Mouse (Mus musculus) gastrocnemius, postnatal 14 days (tissue): ENCODE measurements around the gene Bcl2a1d. TPM values are rescaled to one million over a fixed set of nuclear protein-coding genes. Genes with fewer than 3 reads are reported as not detected.
"Not testable (repeated sequence)": the region's sequence is repeated elsewhere in the genome, so short reads cannot be mapped to it uniquely, and the experiment has no call there.

Experiments used
- DNase-seq: peaks from one replicate; pipeline ENCODE4 v3.0.0; 2021; ENCODE audit warnings: mixed read lengths
- intact Hi-C: fragments of 180-260 bp; cut with DNase I; formaldehyde crosslinking; loops from one replicate; pipeline ENCODE4 v1.15.1; 2025; ENCODE audit warnings: low total_unique reads
- long read RNA-seq, 2 experiments: library from polyadenylated mRNA; stranded (forward); transcript quantifications; one replicate each; pipeline ENCODE4 v2.0.0; 2021
- total RNA-seq, 2 experiments: library from RNA; stranded (reverse); gene quantifications; 2 replicates each; pipeline ENCODE4 v1.2.3; 2021

Gene Bcl2a1d
- total RNA-seq = not detected
- long read RNA-seq, experiment 1 = 0 reads
- long read RNA-seq, experiment 2 = 0 reads

DNA sequence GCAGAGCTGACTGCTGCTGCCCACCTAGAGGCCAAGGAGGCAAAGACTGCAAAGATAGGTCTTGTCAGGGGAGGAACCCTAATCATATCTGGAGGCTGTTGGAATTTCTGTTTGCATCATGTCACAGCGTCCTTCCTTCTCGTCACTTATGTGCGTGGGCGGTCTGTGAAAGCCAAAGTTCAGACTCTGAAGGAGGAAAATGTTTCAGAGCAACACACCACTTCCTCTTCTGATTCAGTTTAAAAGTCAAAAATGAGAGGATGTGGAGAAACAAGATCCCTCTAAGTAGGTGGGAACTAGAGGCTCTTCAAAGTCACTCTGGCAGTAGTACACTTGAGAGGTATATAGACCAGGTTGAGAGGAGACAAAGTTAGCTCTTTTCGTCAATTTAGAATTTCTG is at the start of gene Bcl2a1d:
Bcl2a1d (minus strand) TSS at position 187 of the 400 bp plus-strand sequence.
- intact Hi-C loops, DNase-seq: not testable (repeated sequence)

GRCm38 (mm10) chr9:88770239-88770638 is 38.5 kb upstream of the Bcl2a1d start:
- DNase-seq, intact Hi-C loops: not testable (repeated sequence)

DNA sequence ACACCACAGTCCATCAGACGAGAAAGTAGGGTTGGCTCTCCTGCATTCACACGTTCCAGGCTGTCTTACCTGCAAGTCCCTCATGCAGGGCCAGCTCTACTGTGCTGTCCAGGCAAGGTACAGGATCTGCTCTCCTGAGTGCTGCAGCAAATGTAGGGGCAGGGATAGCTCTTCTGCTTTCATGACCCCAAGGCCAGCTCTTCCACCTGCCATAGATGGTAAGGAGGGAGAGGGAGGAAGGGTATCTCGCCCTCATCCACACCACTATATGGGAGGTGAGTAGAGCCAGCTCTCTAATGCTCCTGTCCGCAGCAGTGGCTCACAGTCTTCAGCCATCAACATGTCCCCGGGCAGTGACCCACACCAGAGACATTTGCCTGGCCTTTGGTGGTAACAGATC is 37.8 kb upstream of the Bcl2a1d start:
- DNase-seq, intact Hi-C loops: not testable (repeated sequence)

GRCm38 (mm10) chr9:88746687-88747086 is 15.0 kb upstream of the Bcl2a1d start:
- DNase-seq = not testable (repeated sequence)

GRCm38 (mm10) chr9:88746046-88746445 is 14.3 kb upstream of the Bcl2a1d start:
- intact Hi-C loops, DNase-seq: not testable (repeated sequence)

More at GRCm38 (mm10) chr9:88746687-88747086, 15.0 kb upstream of the Bcl2a1d start:
- intact Hi-C loops = not testable (repeated sequence)

GRCm38 (mm10) chr9:88735289-88735688 is 3.6 kb upstream of the Bcl2a1d start:
- intact Hi-C loops, DNase-seq: not testable (repeated sequence)

DNA sequence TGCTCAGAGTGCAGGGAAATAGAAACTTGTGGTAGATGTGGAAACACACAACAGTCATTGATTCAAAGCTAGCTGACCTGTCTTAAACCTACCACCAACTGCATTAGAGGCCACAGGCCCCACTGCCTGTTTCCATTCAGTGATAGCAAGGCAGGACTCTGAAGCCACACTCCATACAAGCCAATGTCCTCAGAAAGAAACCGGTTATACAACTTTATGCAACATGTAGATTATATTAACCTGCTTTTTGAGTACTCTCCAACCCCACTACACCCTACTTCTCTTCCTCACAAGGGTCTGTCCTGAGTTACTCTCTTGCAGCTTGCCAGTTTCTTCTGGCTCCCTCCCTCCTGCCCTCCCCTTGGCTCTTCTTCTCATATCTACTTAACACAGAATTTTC is 1.5 kb upstream of the Bcl2a1d start:
- intact Hi-C loops, DNase-seq: not testable (repeated sequence)

DNA sequence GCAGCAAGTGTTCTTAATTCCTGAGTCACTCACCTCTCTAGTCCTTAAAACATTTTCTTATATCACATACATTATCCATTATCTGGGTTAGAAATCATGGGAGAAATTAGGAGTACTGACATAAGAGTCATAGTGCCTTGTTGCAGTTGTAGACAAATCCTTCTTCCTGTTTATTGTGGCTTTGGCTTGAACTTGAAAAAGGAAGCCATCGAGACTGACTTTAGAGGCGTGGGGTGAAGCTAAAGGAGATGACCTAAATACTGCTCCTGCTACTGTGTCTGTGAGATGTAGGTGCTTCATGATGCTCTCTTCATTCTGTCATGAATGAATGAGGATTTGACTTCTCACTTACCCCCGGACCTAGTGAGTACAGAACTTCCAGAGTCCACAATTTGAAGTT is 620 bp upstream of the Bcl2a1d start:
- DNase-seq, intact Hi-C loops: not testable (repeated sequence)

- intact Hi-C loops, DNase-seq: not testable (repeated sequence)
These were observed 3.4 kb downstream of the Bcl2a1d start for GRCm38 (mm10) chr9:88728311-88728710.

GRCm38 (mm10) chr9:88721628-88722027 is 10.1 kb downstream of the Bcl2a1d start:
- intact Hi-C loops, DNase-seq: not testable (repeated sequence)

GRCm38 (mm10) chr9:88719989-88720537 is 11.7 kb downstream of the Bcl2a1d start, which contains the start of gene Mthfsl:
Mthfsl (minus strand) TSS chr9:88720296.
- intact Hi-C loops, DNase-seq: not testable (repeated sequence)

DNA sequence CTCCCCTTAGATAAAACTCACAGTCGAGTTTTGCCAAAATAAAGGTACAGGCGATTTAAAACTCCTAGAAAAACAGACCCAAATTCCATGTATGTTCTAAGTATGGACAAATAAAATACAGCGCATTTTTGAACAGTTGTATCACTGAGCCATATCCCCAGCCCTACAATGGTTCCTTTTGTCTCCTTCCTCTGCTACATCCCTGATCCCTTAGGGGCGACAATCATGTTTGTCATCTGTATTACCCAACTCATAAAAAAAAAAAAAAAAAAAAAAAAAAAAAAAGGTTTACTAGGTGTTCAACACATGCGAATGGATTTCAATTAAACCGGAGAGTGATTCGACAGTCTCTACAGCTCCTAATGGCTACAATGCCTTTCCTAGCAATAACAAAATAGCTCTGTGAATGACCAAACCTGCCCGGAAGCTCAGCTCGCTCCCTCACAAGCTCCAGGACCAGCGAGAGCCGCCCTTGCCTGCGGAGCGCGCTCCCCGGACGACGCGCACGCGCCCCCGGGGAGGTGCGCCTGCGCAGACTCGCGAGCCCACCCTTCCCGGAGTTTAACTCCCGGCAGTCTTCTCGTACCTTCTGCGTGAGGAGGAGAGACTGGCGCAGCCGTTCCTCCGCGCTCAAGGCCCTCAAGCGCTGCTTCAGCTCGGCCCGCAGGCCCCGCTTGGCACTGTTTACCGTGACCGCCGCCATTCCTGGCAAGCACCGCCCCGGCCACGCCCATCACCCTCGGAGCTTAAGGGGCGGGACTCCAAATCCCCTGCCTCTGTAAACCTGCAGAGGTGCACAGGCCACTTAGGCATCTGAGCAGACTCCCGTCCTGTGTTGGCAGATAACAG is 12.4 kb downstream of the Bcl2a1d start:
- DNase-seq, intact Hi-C loops: not testable (repeated sequence)

DNA sequence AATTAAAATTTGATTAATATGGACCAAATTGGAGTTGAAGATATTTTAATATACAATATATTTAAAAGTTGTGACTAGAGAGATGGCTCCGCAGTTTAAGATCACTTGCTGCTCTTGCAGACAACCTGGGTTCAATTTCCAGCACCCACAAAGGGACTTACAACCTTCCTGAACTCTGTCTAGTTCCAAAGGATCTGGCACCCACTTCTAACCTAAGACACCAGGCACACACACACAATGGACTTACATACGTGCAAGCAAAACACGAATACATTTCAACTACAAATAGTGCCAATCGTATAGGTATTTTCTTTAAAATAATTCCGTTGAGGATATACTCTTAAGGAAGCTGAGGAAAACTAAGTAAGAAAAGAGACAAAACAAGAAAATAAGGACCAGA is 13.1 kb downstream of the Bcl2a1d start:
- intact Hi-C loops, DNase-seq: not testable (repeated sequence)

DNA sequence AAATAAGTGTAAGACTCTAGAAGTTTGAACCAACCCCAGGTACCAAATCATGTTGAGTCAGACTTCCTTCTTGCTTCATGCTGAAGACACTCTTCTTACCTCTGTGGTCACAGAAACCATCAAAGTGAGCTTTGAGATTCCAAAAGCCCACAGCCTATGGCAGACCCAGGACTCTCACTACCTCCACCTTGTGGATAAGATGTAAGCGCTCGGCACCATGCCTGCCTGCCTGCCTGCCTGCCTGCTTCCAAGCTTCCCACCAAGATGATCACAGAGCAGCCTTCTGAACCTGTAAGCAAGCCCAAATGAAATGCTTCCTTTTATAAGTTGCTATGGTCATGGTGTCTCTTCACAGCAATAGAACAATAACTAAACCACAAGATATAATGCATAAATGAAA is 13.6 kb downstream of the Bcl2a1d start:
- intact Hi-C loops = not testable (repeated sequence)
- DNase-seq = peak; percentile 22

DNA sequence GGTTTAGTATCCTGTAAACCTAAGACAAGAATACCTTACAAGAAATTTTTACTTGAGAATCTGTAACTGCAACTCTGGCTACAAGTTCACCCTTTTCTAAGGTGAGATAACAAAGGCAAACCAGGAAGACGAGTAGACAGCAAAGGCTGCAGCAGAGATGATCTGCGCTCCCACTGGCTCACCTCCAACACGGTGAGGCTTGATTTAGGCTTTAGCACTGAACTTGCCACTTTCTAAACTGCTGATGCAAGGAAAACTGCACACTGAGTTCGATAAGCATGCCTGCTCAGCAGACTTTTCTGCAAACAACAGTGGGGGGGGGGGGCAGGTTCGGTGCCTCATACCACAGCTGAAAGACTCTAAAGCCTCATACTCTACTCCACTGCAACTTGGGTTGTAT is 17.2 kb downstream of the Bcl2a1d start:
- DNase-seq, intact Hi-C loops: not testable (repeated sequence)

GRCm38 (mm10) chr9:88712164-88712749 is 19.5 kb downstream of the Bcl2a1d start:
- DNase-seq, intact Hi-C loops: not testable (repeated sequence)

GRCm38 (mm10) chr9:88710910-88711438 is 20.7 kb downstream of the Bcl2a1d start:
- DNase-seq, intact Hi-C loops: not testable (repeated sequence)

DNA sequence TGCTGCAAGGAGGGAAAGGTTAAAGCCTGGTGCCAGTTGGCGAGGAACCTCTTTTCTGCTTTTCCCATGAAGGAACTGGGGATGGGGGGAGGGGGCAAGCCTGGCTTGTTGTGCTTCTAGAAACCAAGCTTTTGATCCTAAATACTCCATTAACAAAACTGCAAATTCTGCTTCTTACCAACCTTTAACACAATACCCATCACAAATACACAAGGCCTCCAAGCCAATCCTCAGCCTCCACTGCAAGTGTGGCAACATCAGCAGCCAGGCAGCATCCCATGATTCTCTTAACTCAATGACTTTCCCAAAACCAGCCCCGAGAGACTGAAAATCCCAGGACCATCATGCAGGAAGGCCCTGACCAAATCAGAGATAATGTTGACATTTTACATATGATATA is 21.3 kb downstream of the Bcl2a1d start:
- DNase-seq, intact Hi-C loops: not testable (repeated sequence)

- DNase-seq, intact Hi-C loops: not testable (repeated sequence)
These were observed 21.9 kb downstream of the Bcl2a1d start for GRCm38 (mm10) chr9:88709794-88710193.

GRCm38 (mm10) chr9:88709304-88709703 is 22.4 kb downstream of the Bcl2a1d start:
- no peak for DNase-seq
- intact Hi-C loops = no loop called here
